ENCODE assay signal across 8 mouse cellular contexts in the genomic region with DNA sequence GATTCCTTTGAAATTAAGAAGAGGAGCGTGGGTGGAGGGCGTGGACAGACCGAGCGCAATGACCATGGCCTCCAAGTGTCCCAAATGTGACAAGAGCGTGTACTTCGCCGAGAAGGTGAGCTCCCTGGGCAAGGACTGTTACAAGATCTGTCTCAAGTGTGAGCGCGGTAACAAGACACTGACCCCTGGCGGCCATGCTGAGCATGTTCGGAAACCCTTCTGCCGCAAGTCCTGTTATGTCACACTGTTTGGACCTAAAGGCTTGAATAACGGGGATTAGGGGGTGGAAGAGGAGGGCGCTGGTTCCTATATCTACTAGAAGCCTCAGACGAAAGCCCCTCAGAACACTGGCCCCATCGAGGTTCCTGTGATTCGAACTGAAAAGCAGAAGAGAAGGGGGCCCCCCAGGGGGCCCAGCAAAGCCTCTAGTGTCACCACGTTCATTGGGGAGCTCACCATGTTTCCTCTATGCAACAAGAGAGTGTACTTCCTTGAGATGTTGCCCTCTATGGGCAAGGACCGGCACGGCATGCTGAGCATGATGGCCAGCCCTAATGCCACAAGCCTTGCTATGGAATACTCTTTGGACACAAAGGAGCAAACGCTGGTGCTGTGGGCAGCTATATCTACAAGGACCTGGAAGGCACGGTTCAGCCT.
A peak's percentile ranks its signal among the peaks of the same experiment; 100 is the strongest.
DNase-seq lines count a peak whose midpoint lies in the region; ATAC-seq and TF ChIP-seq lines count a peak whose summit lies in the region.

No protein-coding gene starts in this region.

- no peak for ATAC-seq in kidney, embryonic 15.5 days (replicated peaks; ENCODE audit: low FRiP score)
- no peak for ATAC-seq in embryonic facial prominence, embryonic 14.5 days (ENCODE audit: low read depth)
- ATAC-seq in inflammation-experienced regulatory T-cells, adult 6 months: no peak

- no peaks in the 10 kb centered on the region for H3K9me3 ChIP-seq in kidney, embryonic 15.5 days (replicated peaks)
- H3K9me3 ChIP-seq in ES-E14 (ENCODE audit: control insufficient read depth, insufficient read depth, low read depth, low read length): no peaks in the 10 kb centered on the region
- no peaks in the 10 kb centered on the region for H3K9me3 ChIP-seq in embryonic facial prominence, embryonic 14.5 days (ENCODE audit: control insufficient read depth, low read length)

- H3K4me1 ChIP-seq in kidney, embryonic 15.5 days: no peaks in the 10 kb centered on the region
- H3K4me1 ChIP-seq in ES-E14 (ENCODE audit: control insufficient read depth in 2 of 2, insufficient read depth in 2 of 2, low read length in 2 of 2, poor library complexity in 1 of 2): no peaks in the 10 kb centered on the region
- H3K4me1 ChIP-seq in bone marrow macrophage, adult 2 months (ENCODE audit: control insufficient read depth, insufficient read depth, low read length): no peaks in the 10 kb centered on the region
- H3K4me1 ChIP-seq in embryonic facial prominence, embryonic 14.5 days (ENCODE audit: control insufficient read depth, insufficient read depth, low read length): no peaks in the 10 kb centered on the region

- TF ChIP-seq CTCF in bone marrow macrophage, adult 2 months (IDR thresholded peaks at IDR 0.05; ENCODE audit: low read depth, low read length): peak; percentile 25; the same call in 1 of the 2 replicates

- H3K27ac ChIP-seq in kidney, embryonic 15.5 days: no peak overlapping the region
- no peak overlapping the region for H3K27ac ChIP-seq in ES-E14 (ENCODE audit: insufficient read depth, low read depth, low read length, poor library complexity, severe bottlenecking)
- H3K27ac ChIP-seq in bone marrow macrophage, adult 2 months (ENCODE audit: insufficient read depth, low read depth, low read length): no peak overlapping the region
- H3K27ac ChIP-seq in embryonic facial prominence, embryonic 14.5 days (replicated peaks; ENCODE audit: low read depth, low read length): no peak overlapping the region

- H3K36me3 ChIP-seq in kidney, embryonic 15.5 days: no peaks in the 10 kb centered on the region
- no peaks in the 10 kb centered on the region for H3K36me3 ChIP-seq in ES-E14 (ENCODE audit: control insufficient read depth, insufficient read depth, low read length, poor library complexity, severe bottlenecking)
- no peaks in the 10 kb centered on the region for H3K36me3 ChIP-seq in embryonic facial prominence, embryonic 14.5 days (ENCODE audit: control insufficient read depth, insufficient read depth, low read length)

- no peaks in the 10 kb centered on the region for H3K27me3 ChIP-seq in kidney, embryonic 15.5 days
- no peaks in the 10 kb centered on the region for H3K27me3 ChIP-seq in embryonic facial prominence, embryonic 14.5 days (replicated peaks; ENCODE audit: control insufficient read depth, insufficient read depth, low read length)

- peak; percentile 45 for DNase-seq in kidney, adult 18-20 months
- DNase-seq in ES-E14 (ENCODE audit: low read depth, low spot score): peak; percentile 15
- DNase-seq in embryonic facial prominence, embryonic 14.5 days (ENCODE audit: low spot score): peak; percentile 51
- peak; percentile 18 to 58 for DNase-seq in layer of hippocampus, postnatal 25 days (ENCODE audit: extremely low spot score in 1 of 2, low spot score in 1 of 2)
- peak; percentile 19 for DNase-seq in ovary, postnatal 14 days (ENCODE audit: low spot score)

- no peak for TF ChIP-seq POLR2A in bone marrow macrophage, adult 2 months (IDR thresholded peaks at IDR 0.05; ENCODE audit: borderline replicate concordance, low read depth, low read length)

- 65% methylated on average over 22 of the region's 22 CpGs for WGBS in kidney, embryonic 15.5 days
- WGBS in embryonic facial prominence, embryonic 14.5 days: 50% methylated on average over 22 of the region's 22 CpGs

- H3K9ac ChIP-seq in kidney, embryonic 15.5 days: no peak overlapping the region
- no peak overlapping the region for H3K9ac ChIP-seq in ES-E14 (ENCODE audit: insufficient read depth, low read depth, low read length, poor library complexity, severe bottlenecking)
- H3K9ac ChIP-seq in embryonic facial prominence, embryonic 14.5 days (ENCODE audit: low read depth, low read length): no peak overlapping the region

- in situ Hi-C loops in ES-E14 (cut with MboI; ENCODE audit: low sequenced_read_pairs in 2 of 2, unreplicated experiment in 2 of 2): no loop called here

- no peak overlapping the region for H3K4me3 ChIP-seq in kidney, embryonic 15.5 days (replicated peaks)
- no peak overlapping the region for H3K4me3 ChIP-seq in ES-E14 (ENCODE audit: insufficient read depth in 1 of 2, low read depth in 1 of 2, low read length in 2 of 2, poor library complexity in 1 of 2, severe bottlenecking in 1 of 2)
- H3K4me3 ChIP-seq in bone marrow macrophage, adult 2 months (ENCODE audit: insufficient read depth, low read length): no peak overlapping the region
- H3K4me3 ChIP-seq in embryonic facial prominence, embryonic 14.5 days (ENCODE audit: low read depth, low read length): no peak overlapping the region

- H3K4me2 ChIP-seq in kidney, embryonic 15.5 days: no peak overlapping the region
- H3K4me2 ChIP-seq in embryonic facial prominence, embryonic 14.5 days (ENCODE audit: low read depth, low read length): no peak overlapping the region

TF ChIP-seq in ES-E14, 5 proteins besides CTCF, POLR2A, EP300 and RAD21:
- TF ChIP-seq ZNF384 (IDR thresholded peaks at IDR 0.05; ENCODE audit: low read depth, low read length) (no peak), ZC3H11A (IDR thresholded peaks at IDR 0.05; ENCODE audit: borderline replicate concordance, low read depth, low read length) (no peak; the same call in 1 of the 2 replicates), CHD2 (IDR thresholded peaks at IDR 0.05; ENCODE audit: low read depth, low read length) (no peak)
